Mouse (Mus musculus) heart, postnatal 36 days (tissue): ENCODE measurements at regions not wholly inside any gene's neighbourhood (a gene's known extent, or its start where the extent isn't known, plus 50 kb on each side); places are given as distances from the start of the nearest gene placed in this dataset.

Experiments
- DNase-seq, 2 experiments: peaks; one replicate each; pipeline ENCODE4 v3.0.0; 2021 to 2022
- intact Hi-C: fragments of 180-260 bp; cut with DNase I; formaldehyde crosslinking; loops from one replicate; pipeline ENCODE4 v1.15.1; 2025

DNA sequence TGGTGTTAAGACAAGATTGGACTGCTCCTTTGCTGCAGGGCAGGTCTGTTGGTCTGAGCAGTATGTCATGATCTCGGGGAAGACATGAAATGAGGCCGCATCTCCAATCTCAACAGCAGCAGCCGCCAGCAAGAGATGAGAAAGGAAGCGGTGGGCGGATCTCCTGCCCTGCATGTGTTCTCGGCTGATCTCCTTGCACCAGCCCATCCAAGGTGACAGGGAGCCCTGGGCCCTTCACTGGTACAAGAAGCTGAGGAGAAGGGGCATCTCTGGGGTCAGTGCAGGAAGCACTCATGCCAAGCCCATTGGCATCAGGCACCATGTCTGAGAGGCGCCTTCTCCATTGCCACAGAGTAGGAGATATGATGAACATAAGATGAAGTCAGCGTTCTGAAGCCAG lies 151.0 kb downstream of the Drd1 start:
- DNase-seq = no peak
- intact Hi-C loops = no loop called here

DNA sequence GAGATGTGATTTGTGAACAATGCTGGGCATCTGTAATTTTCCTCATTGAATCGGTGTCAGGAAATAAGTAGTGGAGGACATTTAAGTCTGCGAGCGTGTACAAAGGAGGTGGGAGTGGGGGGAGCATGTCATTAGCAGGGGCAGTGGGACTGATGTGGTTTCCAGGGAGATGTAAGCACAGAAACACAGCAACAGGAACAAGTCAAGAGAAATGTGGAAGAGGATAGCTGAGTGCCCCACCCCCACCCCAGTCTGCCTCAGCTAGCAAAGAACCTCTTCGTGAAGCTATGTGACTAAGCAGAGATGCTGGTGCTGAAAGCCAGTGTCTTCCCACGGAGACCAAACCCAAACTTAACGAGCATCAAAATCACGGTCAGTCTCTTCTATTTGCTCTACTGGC lies 151.9 kb downstream of the Drd1 start:
- intact Hi-C loops = no loop called here
- DNase-seq = no peak

DNA sequence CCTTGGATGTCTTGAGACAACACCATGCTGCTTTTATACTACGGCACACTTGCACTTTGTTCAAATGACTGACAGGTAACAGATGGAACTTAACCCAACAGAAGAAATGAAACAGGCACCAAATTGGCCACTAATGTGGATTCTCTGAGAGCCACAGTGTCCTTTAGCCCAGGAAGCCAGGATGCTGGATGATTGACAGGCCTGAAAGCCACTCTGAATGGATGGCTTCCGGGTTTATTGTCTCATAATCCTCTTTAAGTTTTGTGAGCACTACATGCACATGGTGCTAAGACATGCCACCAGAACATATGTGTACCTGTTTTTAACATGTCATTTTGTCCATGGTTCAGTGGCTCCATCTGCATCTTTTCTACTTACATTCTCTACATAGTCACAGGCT lies 152.7 kb downstream of the Drd1 start:
- no peak for DNase-seq
- intact Hi-C loops = no loop called here

- peak; percentile 30 to 49 for DNase-seq
- intact Hi-C loops = no loop called here
Measured at GRCm38 (mm10) chr13:53900406-53901025, 155.0 kb downstream of the Drd1 start.

DNA sequence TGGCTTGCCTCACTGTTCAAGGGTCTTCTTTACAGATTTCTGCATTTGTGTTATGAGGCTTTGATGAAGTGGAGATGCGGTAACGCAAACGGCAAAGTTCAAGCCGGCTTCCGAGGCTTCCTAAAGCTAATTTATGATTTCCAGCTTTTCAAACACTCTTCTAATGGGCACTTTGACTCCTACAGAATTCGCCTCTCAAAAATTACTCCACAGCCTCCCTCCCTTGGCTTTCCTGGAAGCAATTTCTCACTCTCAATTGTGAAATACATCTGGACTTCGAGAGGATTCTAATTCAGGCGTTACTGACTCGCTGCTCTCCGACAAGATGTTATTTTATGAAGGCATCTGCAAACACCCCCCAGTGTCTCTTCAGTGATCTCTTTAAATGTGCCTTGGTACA lies 157.2 kb downstream of the Drd1 start:
- DNase-seq = no peak
- intact Hi-C loops = no loop called here

- intact Hi-C loops = no loop called here
- DNase-seq = no peak
Measured at GRCm38 (mm10) chr13:53897176-53897575, 158.3 kb downstream of the Drd1 start.

DNA sequence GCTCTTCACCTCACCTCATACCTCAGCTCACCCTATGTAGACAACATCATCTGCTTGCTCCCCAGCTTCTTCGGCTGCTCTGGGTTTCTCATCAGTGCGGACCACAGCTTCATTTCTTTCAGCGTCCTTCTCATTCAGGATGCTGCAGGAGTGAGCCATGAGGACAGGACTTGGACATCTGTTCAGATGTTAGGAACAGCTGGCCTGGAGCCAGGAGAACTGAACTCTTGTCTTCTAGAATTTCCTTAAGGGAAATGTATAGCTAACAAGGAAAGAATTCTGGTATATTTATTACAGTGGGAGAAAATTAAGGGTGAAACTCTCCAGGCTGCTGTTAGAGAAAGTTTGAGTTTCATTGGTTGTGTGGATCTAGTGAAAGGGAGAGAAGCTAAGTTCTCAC lies 167.1 kb downstream of the Drd1 start:
- intact Hi-C loops = no loop called here
- DNase-seq = no peak

DNA sequence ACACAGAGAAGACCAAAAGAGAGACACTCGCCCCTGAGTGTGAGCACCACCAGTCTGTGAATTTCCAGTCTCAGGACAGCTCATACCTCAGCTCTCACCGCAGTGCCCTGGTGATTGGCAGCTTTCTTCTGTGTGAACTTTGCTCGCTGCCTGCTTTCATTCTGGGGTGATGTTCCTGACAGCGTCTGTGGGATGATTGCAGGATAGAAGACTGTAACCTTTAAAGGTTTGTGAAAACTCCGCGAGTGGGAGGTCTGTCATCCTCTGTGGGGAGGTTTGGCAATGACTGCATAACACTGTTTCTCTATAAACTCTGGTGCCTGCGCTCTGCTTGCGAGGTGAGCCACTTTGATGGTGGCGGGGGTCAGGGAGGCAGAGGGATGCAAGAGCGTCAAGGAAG lies 169.7 kb downstream of the Drd1 start:
- intact Hi-C loops = no loop called here

DNA sequence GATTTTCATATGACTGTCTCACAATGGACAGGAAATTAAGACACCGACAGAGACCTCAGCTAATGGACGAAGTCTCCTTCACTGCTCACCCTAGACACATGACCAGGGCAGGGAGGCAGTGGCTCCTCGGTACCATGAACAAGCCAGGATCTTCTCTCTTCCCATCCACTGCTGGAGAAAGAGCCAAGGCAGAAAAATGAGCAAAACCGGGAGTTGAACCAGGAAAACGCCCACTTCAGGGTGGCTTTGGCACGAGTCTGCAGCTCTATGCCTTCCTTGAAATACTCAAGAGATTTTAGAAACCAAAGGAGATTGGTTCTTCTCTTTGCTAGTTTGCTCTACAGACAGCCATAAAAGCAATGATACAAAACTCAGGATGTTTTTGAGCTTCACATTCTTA lies 172.3 kb downstream of the Drd1 start:
- intact Hi-C loops = no loop called here
- no peak for DNase-seq

More for the DNA sequence above, 169.7 kb downstream of the Drd1 start:
- no peak for DNase-seq

GRCm38 (mm10) chr13:53880466-53881250 lies 174.8 kb downstream of the Drd1 start:
- DNase-seq = no peak
- intact Hi-C loops = no loop called here

DNA sequence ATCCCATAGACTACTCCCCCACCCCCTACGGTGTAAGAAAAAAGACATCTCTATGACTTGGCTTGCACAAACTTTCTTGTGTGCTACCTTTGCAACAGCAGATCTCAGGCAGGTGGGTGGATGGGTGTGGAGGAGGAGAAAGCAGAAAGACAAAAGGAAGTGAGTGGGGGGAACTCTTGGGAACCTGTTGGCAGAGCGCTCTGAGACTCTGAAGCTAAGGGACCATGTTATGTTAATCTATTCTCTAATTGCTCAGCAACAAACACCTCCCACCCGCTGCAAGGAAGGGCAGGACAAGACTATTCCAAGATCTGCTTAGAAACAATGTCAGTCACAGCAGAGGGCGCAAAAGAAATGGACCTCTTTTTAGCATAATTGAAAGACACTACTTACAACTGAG lies 180.0 kb downstream of the Drd1 start:
- DNase-seq = no peak
- intact Hi-C loops = no loop called here

DNA sequence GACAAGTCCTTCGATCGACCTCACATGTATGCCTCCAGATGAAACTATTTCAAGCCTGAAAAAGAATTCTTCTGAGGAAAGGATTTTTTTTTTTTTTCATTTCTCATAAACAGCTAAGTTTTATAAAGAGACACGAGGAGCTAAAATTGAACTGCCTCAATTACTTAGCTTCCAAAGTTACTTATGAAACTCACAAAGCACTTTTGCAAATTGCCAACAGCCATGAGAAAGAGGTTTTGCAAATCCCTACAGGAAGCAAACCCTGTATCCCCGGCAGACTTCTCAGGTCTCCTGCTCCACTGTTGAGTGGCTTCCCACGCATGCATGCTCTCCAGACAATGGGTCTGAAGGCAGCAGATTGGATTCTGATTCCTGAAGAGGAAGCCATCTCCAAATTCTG lies 190.2 kb downstream of the Drd1 start:
- DNase-seq = no peak

GRCm38 (mm10) chr13:53862336-53862735 lies 193.2 kb downstream of the Drd1 start:
- DNase-seq = no peak
- intact Hi-C loops = no loop called here

More for the DNA sequence above, 190.2 kb downstream of the Drd1 start:
- intact Hi-C loops = no loop called here

DNA sequence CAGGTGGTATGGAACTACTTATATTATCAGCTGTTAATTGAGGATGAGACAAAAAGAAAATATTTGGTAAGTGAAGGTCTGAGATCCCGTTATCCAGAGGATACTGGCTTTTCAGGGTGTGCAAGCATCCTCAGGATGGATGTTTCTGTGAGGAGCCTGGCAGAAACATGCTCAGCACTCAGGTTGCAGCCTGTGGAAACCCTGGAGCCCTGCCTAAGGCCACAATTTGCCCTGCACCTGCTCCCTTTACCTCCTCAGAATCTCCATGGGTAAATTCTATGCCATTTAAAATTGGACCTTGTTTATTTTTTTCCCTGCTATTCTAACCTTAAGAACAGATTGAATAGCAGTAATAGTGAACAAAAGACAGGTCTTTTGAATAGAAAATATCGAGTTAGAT lies 201.3 kb downstream of the Drd1 start:
- no peak for DNase-seq
- intact Hi-C loops = no loop called here

DNA sequence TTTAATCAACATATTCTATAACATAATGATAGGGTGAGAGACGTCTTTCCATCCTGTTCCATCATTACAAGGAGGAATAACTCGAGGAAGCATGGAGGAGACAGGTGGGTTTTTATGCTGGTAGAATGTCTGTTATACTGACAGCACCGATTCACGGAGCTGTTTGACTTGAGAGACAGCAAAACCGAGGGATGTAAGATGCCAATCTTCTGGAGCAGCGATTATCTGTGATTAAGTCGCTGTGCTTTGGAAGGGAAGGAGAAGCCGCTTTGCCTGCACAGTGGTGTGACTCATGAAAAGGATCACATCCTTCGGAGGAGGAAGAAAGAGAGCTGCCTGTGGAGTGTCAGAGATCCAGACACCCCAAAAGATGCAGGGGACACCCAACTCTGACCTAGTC lies 205.4 kb downstream of the Drd1 start:
- no peak for DNase-seq
- intact Hi-C loops = no loop called here

GRCm38 (mm10) chr13:53846221-53846620 lies 209.3 kb downstream of the Drd1 start:
- no peak for DNase-seq
- intact Hi-C loops = no loop called here

DNA sequence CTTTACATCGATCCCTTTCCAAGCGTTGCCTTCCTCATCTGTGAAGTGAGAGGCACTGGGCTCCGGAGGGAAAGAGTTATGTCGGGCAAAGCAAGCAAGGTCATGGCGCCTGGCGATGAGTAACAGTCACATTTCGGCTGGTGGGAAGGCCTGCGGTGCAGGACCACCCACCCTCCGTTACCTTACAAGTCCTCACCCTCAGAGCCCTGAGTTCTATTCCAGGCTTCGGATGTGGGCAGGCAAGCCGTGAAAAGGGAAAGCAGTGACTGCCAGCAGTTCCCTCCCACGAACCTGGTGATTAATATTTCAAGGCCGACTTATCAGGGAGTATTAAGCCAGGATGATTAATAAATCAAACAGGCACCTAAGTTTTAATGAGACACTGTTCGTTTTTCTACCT lies 209.7 kb downstream of the Drd1 start:
- no peak for DNase-seq
- intact Hi-C loops = no loop called here

- intact Hi-C loops = no loop called here
- no peak for DNase-seq
Measured at GRCm38 (mm10) chr13:53825957-53826580, 229.4 kb downstream of the Drd1 start.

- intact Hi-C loops = no loop called here
- DNase-seq = peak; percentile 4 to 27
Measured at GRCm38 (mm10) chr13:53822061-53822460, 233.4 kb downstream of the Drd1 start.

GRCm38 (mm10) chr13:53815629-53816028 lies 239.9 kb downstream of the Drd1 start:
- DNase-seq = no peak
- intact Hi-C loops = no loop called here

DNA sequence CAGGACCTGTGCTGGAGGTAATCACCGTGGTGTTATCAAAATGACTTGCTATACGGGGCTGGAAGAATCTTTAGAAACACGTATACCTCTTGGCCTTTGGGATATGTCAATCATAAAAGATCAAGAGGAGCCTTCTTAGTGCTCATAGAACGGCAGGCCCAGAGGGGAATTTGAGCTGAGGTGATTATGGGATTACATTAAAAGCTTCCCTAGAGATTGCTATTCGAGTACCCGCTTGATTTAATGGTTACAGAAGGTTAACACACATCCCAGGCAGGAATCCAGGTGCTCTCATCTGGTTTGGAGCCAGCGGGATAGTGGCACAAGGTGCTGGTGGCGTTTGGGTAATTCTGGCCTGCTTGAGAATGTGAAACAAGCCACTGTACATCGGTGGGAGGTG lies 241.4 kb downstream of the Drd1 start:
- intact Hi-C loops = no loop called here

DNA sequence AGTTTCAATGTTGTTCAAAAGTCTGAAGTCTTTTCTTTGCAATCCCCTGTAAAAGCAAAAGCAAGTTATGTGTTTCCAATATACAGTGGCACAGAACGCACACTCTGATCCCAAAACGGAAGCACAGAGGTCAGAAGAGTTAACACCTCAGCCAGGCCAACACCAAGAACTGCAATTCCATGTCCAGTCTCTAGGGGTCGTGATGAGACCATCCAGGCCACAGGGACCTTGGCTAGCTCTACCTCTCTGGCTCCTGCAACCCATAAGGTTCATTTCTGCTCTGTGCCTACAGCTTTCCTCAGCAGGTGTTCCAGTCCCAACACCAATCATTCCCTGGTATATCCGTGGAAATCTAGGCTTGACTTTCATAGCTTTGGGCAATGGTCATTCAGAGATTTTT lies 243.6 kb downstream of the Drd1 start:
- DNase-seq = peak; percentile 50 to 52
- intact Hi-C loops = loop anchor here (1.0 to 2.0 kb wide), 2 partner anchors 243 to 251 kb away; partner anchors contain the start of gene Drd1

More for the DNA sequence above, 241.4 kb downstream of the Drd1 start:
- DNase-seq = no peak
